Mouse (Mus musculus) myocyte (in vitro differentiated cells): Measurements from ENCODE around the gene Zfhx3.

ENCODE experiments used
- CEBPB ChIP-seq: IDR thresholded peaks from 2 replicates; pipeline ENCODE4 v1.6.1; 2011; ENCODE audit warnings: mild to moderate bottlenecking, moderate library complexity; ENCODE audit not compliant: poor library complexity, insufficient read depth, severe bottlenecking
- MAX ChIP-seq: IDR thresholded peaks from one replicate; pipeline ENCODE4 v1.6.1; 2011; ENCODE audit warnings: low read depth, mild to moderate bottlenecking, control low read depth
- MYOG ChIP-seq, 3 experiments: IDR thresholded peaks; one replicate each; pipeline ENCODE4 v1.6.1; 2011; ENCODE audit warnings: control low read depth in 2 of 3, low read depth in 2 of 3, mild to moderate bottlenecking in 2 of 3; ENCODE audit not compliant: insufficient read length in 2 of 3, control insufficient read depth in 1 of 3, insufficient read depth in 1 of 3
- POLR2A ChIP-seq: IDR thresholded peaks from one replicate; pipeline ENCODE4 v1.6.1; 2011; ENCODE audit warnings: low read depth, mild to moderate bottlenecking, control low read depth, moderate library complexity; ENCODE audit not compliant: insufficient read length
- REST ChIP-seq: IDR thresholded peaks from one replicate; pipeline ENCODE4 v1.6.1; 2011; ENCODE audit warnings: mild to moderate bottlenecking, control low read depth, moderate library complexity; ENCODE audit not compliant: insufficient read depth, insufficient read length
- SRF ChIP-seq: IDR thresholded peaks from one replicate; pipeline ENCODE4 v1.6.1; 2011; ENCODE audit warnings: low read depth; ENCODE audit not compliant: control insufficient read depth, insufficient read length

- no peak for TF ChIP-seq POLR2A
- TF ChIP-seq MAX: no peak
- TF ChIP-seq REST: no peak
- TF ChIP-seq SRF: no peak
- TF ChIP-seq CEBPB: no peak
- no peak for TF ChIP-seq MYOG (IDR thresholded peaks at IDR 0.05; ENCODE audit: control insufficient read depth in 1 of 3, insufficient read depth in 1 of 3, insufficient read length in 2 of 3, low read depth in 2 of 3)
Measured at GRCm38 (mm10) chr8:108694516-108694915, 752.1 kb downstream of the Zfhx3 start.
